Mouse (Mus musculus) limb, embryonic 10.5 days (tissue): ENCODE results near the gene Slc24a3. TPM values are rescaled to one million over a fixed set of nuclear protein-coding genes. Genes with fewer than 3 reads are reported as not detected.

Experiments used
- DNase-seq: peaks from one replicate; pipeline ENCODE4 v3.0.0-alpha.2; 2017; ENCODE audit warnings: low spot score
- H3K27ac ChIP-seq: fragments of 300-500 bp; sonication (generic); 2 replicates; pipeline ENCODE4 v1.5.1; 2016; ENCODE audit warnings: mild to moderate bottlenecking
- H3K27me3 ChIP-seq: fragments of 300-500 bp; sonication (generic); 2 replicates; pipeline ENCODE4 v1.6.1; 2016; ENCODE audit warnings: low read depth, mild to moderate bottlenecking; ENCODE audit not compliant: poor library complexity, severe bottlenecking
- H3K36me3 ChIP-seq: fragments of 300-500 bp; sonication (generic); 2 replicates; pipeline ENCODE4 v1.6.1; 2016; ENCODE audit warnings: mild to moderate bottlenecking, moderate library complexity
- H3K4me1 ChIP-seq: fragments of 300-500 bp; sonication (generic); 2 replicates; pipeline ENCODE4 v1.6.1; 2016
- H3K4me3 ChIP-seq: fragments of 300-500 bp; sonication (generic); 2 replicates; pipeline ENCODE4 v1.5.1; 2016; ENCODE audit warnings: mild to moderate bottlenecking, moderate library complexity
- H3K9me3 ChIP-seq: fragments of 300-500 bp; sonication (generic); replicated peaks from 2 replicates; pipeline ENCODE4 v1.6.1; 2016; ENCODE audit warnings: mild to moderate bottlenecking
- WGBS: fragments of 180-500 bp; shearing (Covaris S2); methylation state at CpG from one replicate; pipeline ENCODE4 v1.1.7; 2016; 5-methylcytosine and 5-hydroxymethylcytosine counted together
- polyA plus RNA-seq: library from polyadenylated mRNA; unstranded; fragments of >200 nt; fragmentation: Nextera tagmentation; extraction: Ambion mirVana; gene quantifications from 2 replicates; pipeline ENCODE4 v1.2.1, GENCODE M21; 2016

The Slc24a3 gene
- polyA plus RNA-seq, 1 experiment from 2014 or later = 0.45 TPM

- no peak overlapping the region for H3K4me3 ChIP-seq
- no peaks in the 10 kb centered on the region for H3K36me3 ChIP-seq
- peaks cover 3% of the 10 kb centered on the region for H3K4me1 ChIP-seq
- no peak overlapping the region for H3K27ac ChIP-seq
- DNase-seq = no peak
- WGBS = 79% methylated on average over 4 of the region's 4 CpGs
- H3K27me3 ChIP-seq = no peaks in the 10 kb centered on the region
- no peaks in the 10 kb centered on the region for H3K9me3 ChIP-seq
These were observed 452.1 kb downstream of the Slc24a3 start for GRCm38 (mm10) chr2:145619688-145620087.

- Histone ChIP-seq H3K9me3 (no peaks in the 10 kb centered on the region), H3K36me3 (no peaks in the 10 kb centered on the region), H3K27me3 (no peaks in the 10 kb centered on the region), H3K27ac (no peak overlapping the region), H3K4me1 (peaks cover 3% of the 10 kb centered on the region), H3K4me3 (no peak overlapping the region)
- no peak for DNase-seq
These were observed 453.2 kb downstream of the Slc24a3 start for GRCm38 (mm10) chr2:145620709-145621108.

GRCm38 (mm10) chr2:145621119-145621518, 453.6 kb downstream of the Slc24a3 start:
- peaks cover 3% of the 10 kb centered on the region for H3K4me1 ChIP-seq
- no peaks in the 10 kb centered on the region for H3K27me3 ChIP-seq
- DNase-seq = no peak
- no peaks in the 10 kb centered on the region for H3K36me3 ChIP-seq
- H3K4me3 ChIP-seq = no peak overlapping the region
- H3K9me3 ChIP-seq = no peaks in the 10 kb centered on the region
- 20% methylated on average over 9 of the region's 9 CpGs for WGBS
- H3K27ac ChIP-seq = no peak overlapping the region

GRCm38 (mm10) chr2:145631123-145631798, 463.7 kb downstream of the Slc24a3 start:
- Histone ChIP-seq H3K4me3 (no peak overlapping the region), H3K27ac (no peak overlapping the region), H3K36me3 (no peaks in the 10 kb centered on the region), H3K27me3 (no peaks in the 10 kb centered on the region), H3K9me3 (no peaks in the 10 kb centered on the region), H3K4me1 (no peaks in the 10 kb centered on the region)
- WGBS = 80% methylated on average over 6 of the region's 6 CpGs
- DNase-seq = no peak

- no peak overlapping the region for H3K27ac ChIP-seq
- no peaks in the 10 kb centered on the region for H3K4me1 ChIP-seq
- no peak overlapping the region for H3K4me3 ChIP-seq
- WGBS = 54% methylated on average over 4 of the region's 4 CpGs
- H3K9me3 ChIP-seq = no peaks in the 10 kb centered on the region
- no peaks in the 10 kb centered on the region for H3K36me3 ChIP-seq
- no peak for DNase-seq
- H3K27me3 ChIP-seq = no peaks in the 10 kb centered on the region
These were observed 464.2 kb downstream of the Slc24a3 start for GRCm38 (mm10) chr2:145631799-145632174.

GRCm38 (mm10) chr2:145633811-145634210, 466.3 kb downstream of the Slc24a3 start:
- Histone ChIP-seq H3K4me3 (no peak overlapping the region), H3K4me1 (no peaks in the 10 kb centered on the region), H3K27ac (no peak overlapping the region), H3K27me3 (no peaks in the 10 kb centered on the region), H3K9me3 (no peaks in the 10 kb centered on the region), H3K36me3 (no peaks in the 10 kb centered on the region)
- 91% methylated on average over 5 of the region's 5 CpGs for WGBS
- DNase-seq = no peak

GRCm38 (mm10) chr2:145640255-145640984, 472.9 kb downstream of the Slc24a3 start:
- no peak overlapping the region for H3K4me3 ChIP-seq
- no peaks in the 10 kb centered on the region for H3K27me3 ChIP-seq
- WGBS = 76% methylated on average over 21 of the region's 21 CpGs
- DNase-seq = no peak
- H3K4me1 ChIP-seq = peaks cover 7% of the 10 kb centered on the region
- H3K36me3 ChIP-seq = no peaks in the 10 kb centered on the region
- H3K27ac ChIP-seq = no peak overlapping the region
- H3K9me3 ChIP-seq = no peaks in the 10 kb centered on the region

- no peaks in the 10 kb centered on the region for H3K27me3 ChIP-seq
- no peaks in the 10 kb centered on the region for H3K9me3 ChIP-seq
- H3K36me3 ChIP-seq = no peaks in the 10 kb centered on the region
- no peak overlapping the region for H3K4me3 ChIP-seq
- no peak overlapping the region for H3K27ac ChIP-seq
- peak; percentile 40 for DNase-seq
- 34% methylated on average over 12 of the region's 12 CpGs for WGBS
- no peaks in the 10 kb centered on the region for H3K4me1 ChIP-seq
These were observed 487.9 kb downstream of the Slc24a3 start for GRCm38 (mm10) chr2:145655373-145655960.

GRCm38 (mm10) chr2:145656121-145656520, 488.6 kb downstream of the Slc24a3 start:
- WGBS = 71% methylated on average over 3 of the region's 3 CpGs
- Histone ChIP-seq H3K27me3 (no peaks in the 10 kb centered on the region), H3K9me3 (no peaks in the 10 kb centered on the region), H3K27ac (no peak overlapping the region), H3K4me1 (no peaks in the 10 kb centered on the region), H3K36me3 (no peaks in the 10 kb centered on the region), H3K4me3 (no peak overlapping the region)
- DNase-seq = no peak

- Histone ChIP-seq H3K9me3 (no peaks in the 10 kb centered on the region), H3K27ac (no peak overlapping the region), H3K4me3 (no peak overlapping the region), H3K36me3 (no peaks in the 10 kb centered on the region), H3K4me1 (no peaks in the 10 kb centered on the region), H3K27me3 (no peaks in the 10 kb centered on the region)
- 73% methylated on average over 1 of the region's 1 CpGs for WGBS
- no peak for DNase-seq
These were observed 489.2 kb downstream of the Slc24a3 start for GRCm38 (mm10) chr2:145656716-145657115.

- no peaks in the 10 kb centered on the region for H3K27me3 ChIP-seq
- no peak for DNase-seq
- 72% methylated on average over 7 of the region's 7 CpGs for WGBS
These were observed 493.7 kb downstream of the Slc24a3 start for GRCm38 (mm10) chr2:145661242-145661641.

GRCm38 (mm10) chr2:145663899-145664298, 496.3 kb downstream of the Slc24a3 start:
- H3K4me3 ChIP-seq = no peak overlapping the region
- H3K4me1 ChIP-seq = no peaks in the 10 kb centered on the region
- H3K36me3 ChIP-seq = no peaks in the 10 kb centered on the region
- 85% methylated on average over 7 of the region's 7 CpGs for WGBS
- H3K27ac ChIP-seq = no peak overlapping the region
- no peak for DNase-seq
- no peaks in the 10 kb centered on the region for H3K27me3 ChIP-seq
- H3K9me3 ChIP-seq = no peaks in the 10 kb centered on the region

More at GRCm38 (mm10) chr2:145661242-145661641, 493.7 kb downstream of the Slc24a3 start:
- no peaks in the 10 kb centered on the region for H3K36me3 ChIP-seq
- H3K4me1 ChIP-seq = no peaks in the 10 kb centered on the region
- H3K27ac ChIP-seq = no peak overlapping the region
- H3K4me3 ChIP-seq = no peak overlapping the region
- no peaks in the 10 kb centered on the region for H3K9me3 ChIP-seq

GRCm38 (mm10) chr2:145664311-145664710, 496.8 kb downstream of the Slc24a3 start:
- no peak overlapping the region for H3K27ac ChIP-seq
- 83% methylated on average over 2 of the region's 2 CpGs for WGBS
- no peaks in the 10 kb centered on the region for H3K27me3 ChIP-seq
- H3K4me1 ChIP-seq = no peaks in the 10 kb centered on the region
- no peaks in the 10 kb centered on the region for H3K36me3 ChIP-seq
- no peaks in the 10 kb centered on the region for H3K9me3 ChIP-seq
- H3K4me3 ChIP-seq = no peak overlapping the region
- DNase-seq = no peak
